10 mouse cellular contexts compared by ENCODE assay signal in genomic region chr8:124141681-124142391, GRCm38 (mm10).
DNase-seq lines count a peak whose midpoint lies in the region; ATAC-seq lines count a peak whose summit lies in the region.
"Had no signal": no experiment of that assay in that cellular context is flagged by ENCODE, and none has a peak within 500 bp of the region (broad histone marks: within the 10 kb centered on the region; RNA-seq: fewer than 3 reads in every experiment).

No protein-coding gene starts in this region.

- H3K27me3 ChIP-seq in forebrain, embryonic 12.5 days = peaks cover 80% of the 10 kb centered on the region
- no peaks in the 10 kb centered on the region for H3K27me3 ChIP-seq in midbrain, embryonic 15.5 days (replicated peaks)

- H3K9me3 ChIP-seq in forebrain, embryonic 12.5 days = no peaks in the 10 kb centered on the region
- H3K9me3 ChIP-seq in midbrain, embryonic 15.5 days = no peaks in the 10 kb centered on the region

- no peak overlapping the region for H3K9ac ChIP-seq in forebrain, embryonic 12.5 days
- H3K9ac ChIP-seq in midbrain, embryonic 15.5 days = no peak overlapping the region

- H3K4me2 ChIP-seq in forebrain, embryonic 12.5 days = no peak overlapping the region
- H3K4me2 ChIP-seq in midbrain, embryonic 15.5 days = no peak overlapping the region

- no peak overlapping the region for H3K4me3 ChIP-seq in forebrain, embryonic 12.5 days (replicated peaks)
- H3K4me3 ChIP-seq in midbrain, embryonic 15.5 days = no peak overlapping the region
- H3K4me3 ChIP-seq: myocyte had no signal

- WGBS in forebrain, embryonic 12.5 days = 50% methylated on average over 9 of the region's 9 CpGs
- 60% methylated on average over 9 of the region's 9 CpGs for WGBS in midbrain, embryonic 15.5 days

- peak overlapping the region; percentile 83 for H3K27ac ChIP-seq in forebrain, embryonic 12.5 days
- peak overlapping the region; percentile 18; the same call in 1 of the 2 replicates for H3K27ac ChIP-seq in midbrain, embryonic 15.5 days

- H3K4me1 ChIP-seq in forebrain, embryonic 12.5 days = peaks cover 43% of the 10 kb centered on the region
- peaks cover 41% of the 10 kb centered on the region for H3K4me1 ChIP-seq in midbrain, embryonic 15.5 days

- H3K36me3 ChIP-seq in forebrain, embryonic 12.5 days (replicated peaks) = no peaks in the 10 kb centered on the region
- no peaks in the 10 kb centered on the region for H3K36me3 ChIP-seq in midbrain, embryonic 15.5 days (replicated peaks)

- no peak for ATAC-seq in forebrain, embryonic 12.5 days (ENCODE audit: low FRiP score)
- ATAC-seq in midbrain, embryonic 15.5 days (replicated peaks) = no peak

- DNase-seq in kidney, postnatal 10 days = peak; percentile 35
- DNase-seq in kidney, postnatal 4 days = no peak
- peak; percentile 73 for DNase-seq in adrenal gland, adult 2 months
- no peak for DNase-seq in spleen, postnatal 4 days (ENCODE audit: low spot score in 2 of 2)
- no peak for DNase-seq in gastrocnemius, postnatal 4 days (ENCODE audit: low spot score in 2 of 2)
- no peak for DNase-seq in frontal cortex, postnatal 10 days (ENCODE audit: low spot score in 2 of 2)
- DNase-seq: heart, adult 18-20 months had no signal

Comparison
In these comparisons a context has a peak if more than half of its experiments do, and no peak if none do; other contexts are left out.
1. DNase-seq: peak in kidney, postnatal 10 days (single experiment) and adrenal gland, adult 2 months (single experiment); none in kidney, postnatal 4 days (0 of 2), spleen, postnatal 4 days (0 of 2), gastrocnemius, postnatal 4 days (0 of 2) and frontal cortex, postnatal 10 days (0 of 2).